Mouse (Mus musculus) heart, adult 11 months (tissue): ENCODE data around the gene Tmem86b.
"Not testable (repeated sequence)": the region's sequence is repeated elsewhere in the genome, so short reads cannot be mapped to it uniquely, and the experiment has no call there.

Source experiments
- DNase-seq: peaks from one replicate; pipeline ENCODE4 v3.0.0; 2022

Gene Tmem86b

DNA sequence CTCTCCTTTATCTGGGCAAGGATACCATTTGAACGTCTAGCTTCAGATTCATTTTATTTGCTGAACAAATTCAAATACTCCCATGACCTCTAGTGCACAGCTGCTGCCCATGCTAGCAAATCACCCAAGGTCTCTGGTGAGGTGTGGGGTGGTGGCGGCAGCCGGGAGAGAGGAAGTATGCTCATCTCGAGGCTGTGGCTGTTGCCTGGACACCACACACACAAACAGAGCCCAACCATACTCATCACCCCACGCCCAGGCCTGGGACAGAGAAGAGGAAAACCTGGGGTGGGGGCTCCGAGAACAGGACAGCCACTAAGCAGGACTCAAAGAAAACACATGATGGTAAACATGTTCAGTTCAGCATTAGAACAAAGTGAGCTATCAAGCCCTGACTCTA, 16.1 kb upstream of the Tmem86b start:
- DNase-seq: peak; percentile 96

DNA sequence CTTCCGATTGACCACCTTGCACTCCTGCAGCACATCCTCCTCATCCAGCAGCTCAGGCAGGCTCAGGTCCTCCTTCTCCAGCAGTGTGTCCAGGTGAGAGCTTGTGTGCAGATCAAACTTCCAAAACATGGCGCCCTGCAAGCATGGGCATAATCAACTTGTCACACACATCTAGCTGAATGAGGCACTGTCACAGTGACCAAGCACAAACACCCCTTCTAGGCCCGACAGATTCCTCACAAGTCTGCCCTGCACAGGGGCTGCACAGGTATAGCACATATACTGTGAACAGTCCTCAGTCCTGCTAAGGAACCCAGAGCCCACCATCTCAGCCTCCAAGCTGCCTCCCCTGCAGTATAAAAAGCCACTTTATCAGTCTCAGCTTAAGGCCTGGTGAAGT, 15.6 kb upstream of the Tmem86b start:
- DNase-seq: no peak

DNA sequence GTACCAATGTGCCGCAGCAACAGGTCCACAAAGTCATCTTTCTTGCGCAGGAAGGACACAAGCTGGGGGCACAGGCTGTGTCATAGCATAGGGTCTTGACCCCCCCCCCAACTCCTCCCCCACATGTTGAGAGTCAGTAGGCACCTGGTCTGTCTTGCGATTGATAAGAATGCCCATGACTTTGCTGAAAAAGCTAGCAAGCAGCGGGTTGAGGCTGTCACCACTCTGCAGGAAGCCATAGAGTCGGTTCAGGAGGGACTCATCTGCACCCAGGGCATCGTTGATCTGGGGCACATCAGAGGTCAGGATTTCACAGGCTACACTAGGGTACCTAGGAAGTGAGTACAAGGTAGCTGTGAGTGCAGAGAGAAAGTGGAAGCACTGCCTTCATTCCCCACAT, 12.0 kb upstream of the Tmem86b start:
- no peak for DNase-seq

DNA sequence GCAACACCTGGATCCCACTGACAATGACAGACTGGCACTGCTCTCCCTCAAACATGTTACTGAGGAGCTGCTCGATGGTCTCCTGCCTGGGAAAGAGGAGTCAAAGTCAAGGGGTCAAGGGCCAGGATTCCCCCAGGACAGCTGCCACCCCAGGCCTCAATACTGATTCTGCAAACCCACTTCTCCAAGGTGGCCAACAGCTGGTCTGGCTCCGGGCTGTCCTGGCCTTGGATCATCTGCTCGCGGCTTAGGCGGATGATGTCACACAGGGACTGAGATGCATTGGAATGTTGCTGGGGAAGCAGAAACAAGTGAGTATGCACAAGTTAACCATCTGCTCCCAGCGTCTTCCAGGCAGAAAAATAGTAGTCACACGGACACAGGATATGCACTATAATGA, 10.7 kb upstream of the Tmem86b start:
- DNase-seq: no peak

DNA sequence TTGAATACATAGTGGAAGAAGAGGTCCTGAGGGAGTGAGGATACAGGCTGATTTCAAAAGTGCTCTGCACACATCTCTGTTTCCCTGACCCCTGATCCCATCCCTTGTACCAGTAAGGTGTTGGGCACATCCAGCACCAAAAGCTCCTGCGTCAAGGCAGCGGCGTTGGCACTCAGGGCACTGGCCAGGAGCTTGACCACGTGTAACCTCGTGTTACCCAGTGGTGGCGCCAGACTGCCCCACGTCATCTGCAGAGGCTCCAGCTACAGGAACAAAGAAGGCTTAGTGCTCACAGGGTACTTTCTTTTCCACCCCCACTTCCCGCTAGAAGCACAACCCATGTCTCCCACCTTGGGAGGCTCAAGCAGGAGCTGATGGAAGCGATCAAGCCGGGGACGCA, 9.9 kb upstream of the Tmem86b start:
- no peak for DNase-seq

DNA sequence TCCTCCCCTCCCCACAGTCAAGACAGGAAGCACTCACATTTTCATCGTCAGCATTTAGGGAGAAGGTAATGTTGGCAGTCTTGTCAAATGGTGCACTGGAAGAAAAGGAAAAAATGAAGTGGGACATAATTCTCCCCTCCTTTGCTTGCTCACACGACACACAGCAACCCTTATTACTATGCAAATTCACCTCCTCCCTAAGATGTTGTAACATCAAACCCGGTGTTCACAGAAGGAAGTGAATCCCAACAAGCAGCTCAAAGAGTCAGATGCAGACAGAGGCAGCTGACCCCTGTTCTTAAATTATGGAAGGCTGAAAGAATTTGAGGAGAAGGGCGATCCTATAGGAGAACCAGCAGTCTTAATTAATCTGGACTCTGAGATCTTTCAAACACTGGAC, 5.0 kb upstream of the Tmem86b start:
- peak; percentile 53 for DNase-seq

DNA sequence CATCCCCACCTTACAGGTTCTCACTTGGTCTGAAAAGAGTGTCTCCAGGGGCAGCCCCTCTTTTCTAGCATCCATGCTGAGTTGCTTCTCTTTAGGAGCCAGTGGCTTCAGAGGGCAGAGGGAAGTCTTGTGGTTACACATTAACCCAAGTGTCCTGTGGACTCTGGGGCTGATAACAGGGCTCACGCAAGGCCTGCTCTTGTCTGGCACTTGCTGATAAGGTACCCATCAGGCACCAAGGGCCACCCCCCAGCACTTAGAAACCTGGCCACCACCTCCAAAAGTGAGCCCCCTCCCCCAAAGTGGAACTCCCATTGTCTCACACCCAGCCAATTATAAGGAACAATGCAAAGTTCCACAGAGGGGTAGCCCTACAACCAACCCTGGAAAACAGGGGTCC, 1.0 kb downstream of the Tmem86b start:
- no peak for DNase-seq

DNA sequence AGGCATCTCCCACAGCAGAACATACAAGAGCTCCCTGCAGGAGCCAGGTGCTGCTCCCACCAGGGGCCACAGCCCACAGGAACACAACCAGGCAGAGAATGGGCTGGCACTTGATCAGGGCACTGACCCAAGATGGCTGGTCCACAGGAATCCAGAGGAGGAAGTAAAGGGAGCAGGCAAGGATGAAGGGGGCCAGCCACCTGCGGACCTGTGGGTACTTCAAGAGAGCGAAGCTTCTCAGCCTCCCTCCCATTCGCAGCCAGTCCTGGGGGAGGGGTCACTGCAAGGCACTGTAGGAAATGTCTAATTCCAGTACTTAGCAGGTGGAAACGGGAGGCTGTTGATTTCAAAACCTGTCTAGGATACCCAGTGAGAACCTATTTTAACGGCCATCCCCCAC, 1.6 kb downstream of the Tmem86b start:
- DNase-seq: no peak

DNA sequence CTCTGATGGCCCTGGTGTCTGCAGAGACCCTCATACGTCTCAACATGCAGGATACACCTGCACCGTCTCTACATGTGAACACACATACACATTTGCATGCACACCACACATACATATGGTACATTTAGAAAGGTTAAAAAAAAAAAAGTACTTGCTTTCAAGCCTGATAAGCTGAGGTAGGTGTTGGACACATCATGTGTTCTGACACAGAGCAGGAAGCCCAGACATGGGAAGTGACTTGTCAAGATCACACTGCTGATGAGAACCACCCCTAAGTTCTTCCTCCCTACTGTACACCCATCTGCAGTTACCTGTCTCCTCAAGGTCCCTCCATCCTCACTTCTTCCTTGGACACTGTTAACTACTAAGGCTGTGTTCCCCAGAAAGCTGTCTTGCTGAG, 5.3 kb downstream of the Tmem86b start:
- no peak for DNase-seq

DNA sequence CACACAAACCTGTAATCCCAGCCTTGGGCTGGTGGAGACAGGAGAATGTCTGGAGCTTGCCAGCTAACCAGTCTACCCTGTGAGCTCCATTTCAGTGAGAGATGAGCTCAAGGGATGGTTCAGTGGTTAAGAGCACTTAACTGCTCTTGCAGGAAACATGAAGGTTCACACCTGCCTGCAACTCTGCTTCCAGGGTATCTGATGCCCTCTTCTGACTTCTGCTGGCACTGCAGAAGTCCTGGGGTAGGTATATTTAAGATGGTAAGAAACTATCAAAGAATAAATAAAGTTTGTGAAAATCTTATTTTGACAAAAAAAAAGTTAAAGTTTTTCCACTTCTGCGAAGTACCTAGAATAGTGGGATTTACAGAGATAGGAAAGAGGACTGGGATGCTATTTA, 6.9 kb downstream of the Tmem86b start:
- no peak for DNase-seq

DNA sequence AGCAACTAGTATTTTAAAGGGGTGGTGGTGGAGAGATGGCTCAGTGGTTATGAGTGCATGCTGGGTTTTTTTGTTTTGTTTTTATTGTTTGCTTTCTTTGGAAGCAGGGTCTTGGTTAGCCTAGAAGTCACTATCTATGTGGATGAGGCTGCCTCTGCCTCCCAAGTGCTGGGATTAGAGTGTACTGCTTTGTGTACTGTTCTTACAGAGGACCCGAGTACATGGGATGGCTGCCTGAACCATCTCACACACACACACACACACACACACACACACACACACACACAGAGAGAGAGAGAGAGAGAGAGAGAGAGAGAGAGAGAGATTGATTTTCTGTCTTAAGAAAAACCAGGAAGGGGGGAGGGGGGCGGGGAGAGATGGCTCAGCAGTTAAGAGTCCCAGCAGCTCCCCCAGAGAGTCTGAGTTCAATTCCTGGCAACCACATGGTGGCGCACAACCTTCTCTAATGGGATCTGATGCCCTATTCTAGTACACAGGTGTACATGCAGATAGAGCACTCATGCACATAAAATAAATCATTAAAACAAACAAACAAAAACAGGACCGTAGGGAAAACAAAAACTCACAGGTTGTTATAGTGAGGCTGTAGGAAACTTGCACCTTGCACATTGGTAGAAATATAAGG, 7.6 kb downstream of the Tmem86b start:
- DNase-seq: no peak

DNA sequence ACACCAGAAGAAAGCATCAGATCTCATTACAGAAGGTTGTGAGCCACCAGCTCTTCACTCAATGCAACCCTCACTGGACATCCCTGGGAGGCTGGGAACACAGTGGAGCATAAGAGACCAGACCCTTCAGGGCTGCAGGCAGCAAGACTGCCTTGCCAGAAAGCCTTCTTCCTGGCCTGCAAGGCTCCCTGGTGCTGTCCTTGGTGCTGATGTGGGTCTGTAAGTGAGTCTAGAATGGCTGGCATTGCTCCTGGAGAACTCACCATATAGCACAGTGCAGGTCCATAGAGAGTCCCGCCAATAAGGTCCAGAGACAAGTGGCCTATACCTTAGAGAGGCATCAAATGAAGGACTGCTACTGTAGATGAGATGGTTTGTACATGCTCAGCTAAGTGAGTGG, 11.2 kb downstream of the Tmem86b start:
- DNase-seq: no peak

DNA sequence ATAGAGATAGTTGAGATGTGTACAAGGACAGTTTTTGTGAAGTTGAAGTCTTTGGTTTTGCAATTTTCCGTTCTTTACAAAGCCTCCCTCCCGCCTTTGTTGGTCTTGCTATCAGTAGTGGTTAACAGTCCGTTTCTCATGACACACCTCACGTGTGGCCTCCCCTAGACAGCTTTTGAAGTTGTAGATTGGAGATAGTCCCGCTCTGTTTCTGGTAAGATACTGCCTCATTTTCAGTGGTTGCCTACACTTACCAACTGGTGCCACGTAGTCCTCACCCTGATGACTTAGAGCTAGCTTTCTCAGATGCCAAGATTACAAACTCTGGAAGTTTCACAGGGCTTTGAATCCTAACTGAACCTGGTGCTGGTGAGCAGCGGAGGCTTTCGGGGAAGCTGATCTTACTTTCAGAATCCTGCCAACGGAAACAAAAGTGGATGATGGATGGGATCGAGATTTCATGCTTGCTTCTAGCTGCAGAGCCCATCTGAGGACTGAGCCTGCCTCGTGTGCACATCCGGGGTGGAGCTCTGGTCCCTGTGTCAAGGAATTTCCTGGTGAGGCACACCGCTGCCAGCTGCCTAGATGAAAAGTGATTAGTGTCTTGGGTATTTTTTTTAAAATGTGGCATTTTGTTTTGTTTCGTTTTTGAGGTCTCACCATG, 17.4 kb downstream of the Tmem86b start:
- peak; percentile 63 for DNase-seq

DNA sequence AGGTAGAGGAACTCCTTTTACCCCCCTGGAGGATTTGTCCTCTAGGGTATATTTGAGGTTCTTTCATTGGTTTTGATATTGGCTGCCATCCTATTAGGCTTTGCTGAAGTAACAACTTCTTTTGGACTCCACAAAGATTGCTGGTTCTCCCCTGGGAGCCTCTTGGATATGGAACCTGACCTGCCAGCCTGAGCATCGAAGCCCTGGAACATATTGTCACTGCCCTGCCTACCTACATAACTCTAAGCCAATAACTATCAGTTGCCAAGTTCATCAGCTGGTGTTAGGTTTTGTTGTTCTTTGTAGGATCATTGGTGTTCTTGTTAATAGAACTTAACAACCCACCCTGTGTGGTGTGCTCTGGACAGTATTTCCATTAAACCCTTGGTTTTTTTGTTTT, 18.3 kb downstream of the Tmem86b start:
- DNase-seq: no peak

DNA sequence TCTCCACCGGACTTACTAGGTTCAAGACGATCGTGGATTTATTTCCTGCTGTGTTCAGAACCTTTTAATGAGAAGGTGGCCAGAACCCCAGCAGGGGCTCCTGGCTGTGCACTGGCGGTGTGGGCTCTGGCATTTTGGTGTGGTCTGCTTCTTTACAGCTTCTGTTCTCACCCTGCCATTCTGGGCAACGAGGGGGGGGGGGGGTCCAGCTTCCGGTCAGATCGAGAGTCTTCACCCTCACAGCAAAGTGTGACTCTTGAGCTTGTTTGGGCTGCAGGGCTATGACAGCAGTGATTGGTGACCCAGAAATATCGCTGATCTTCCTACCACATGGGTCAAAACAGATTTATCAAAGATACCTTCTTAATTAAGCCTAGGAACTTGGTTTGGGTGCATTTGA, 18.8 kb downstream of the Tmem86b start:
- peak; percentile 59 for DNase-seq

DNA sequence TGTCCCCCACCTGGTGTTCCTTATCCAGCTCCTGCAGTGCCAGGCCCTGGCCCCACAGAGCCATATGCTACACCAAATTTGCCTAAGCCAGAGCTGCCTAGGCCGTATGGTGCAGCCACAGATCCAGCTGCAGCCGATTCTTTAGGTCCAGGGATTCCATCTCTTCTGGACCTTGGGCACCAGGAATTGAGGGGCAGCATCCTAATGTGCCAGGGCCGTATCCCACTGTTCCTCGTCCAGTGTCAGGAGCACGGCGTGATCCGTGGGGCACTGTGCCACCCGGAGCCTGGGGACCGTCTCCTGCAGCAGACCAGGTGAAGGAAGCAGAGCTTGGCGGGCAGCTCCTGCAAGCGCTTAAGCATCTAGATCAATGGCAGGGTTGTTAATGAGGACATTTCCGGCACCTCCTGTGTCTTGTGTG, 19.3 kb downstream of the Tmem86b start:
- DNase-seq: peak; percentile 67

DNA sequence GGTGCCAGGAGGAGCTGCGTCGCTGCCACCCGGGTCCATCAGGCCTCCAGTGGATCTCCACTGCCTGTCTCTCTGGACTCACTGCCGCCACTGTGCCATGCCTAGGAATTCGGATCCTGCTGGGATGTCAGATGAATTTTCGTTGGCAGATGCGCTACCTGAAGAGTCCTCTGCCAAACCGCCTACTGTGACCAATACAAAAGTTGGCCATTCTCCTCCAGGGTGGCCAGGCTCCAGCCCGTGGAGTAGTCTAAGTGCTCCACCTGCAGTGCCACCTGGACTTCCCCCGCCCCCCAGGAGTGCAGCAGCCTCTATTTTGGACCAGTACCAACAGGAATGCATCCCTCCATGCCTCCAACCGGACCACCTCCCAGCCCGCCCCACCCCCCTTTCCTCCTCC, 19.7 kb downstream of the Tmem86b start:
- DNase-seq: peak; percentile 70

DNA sequence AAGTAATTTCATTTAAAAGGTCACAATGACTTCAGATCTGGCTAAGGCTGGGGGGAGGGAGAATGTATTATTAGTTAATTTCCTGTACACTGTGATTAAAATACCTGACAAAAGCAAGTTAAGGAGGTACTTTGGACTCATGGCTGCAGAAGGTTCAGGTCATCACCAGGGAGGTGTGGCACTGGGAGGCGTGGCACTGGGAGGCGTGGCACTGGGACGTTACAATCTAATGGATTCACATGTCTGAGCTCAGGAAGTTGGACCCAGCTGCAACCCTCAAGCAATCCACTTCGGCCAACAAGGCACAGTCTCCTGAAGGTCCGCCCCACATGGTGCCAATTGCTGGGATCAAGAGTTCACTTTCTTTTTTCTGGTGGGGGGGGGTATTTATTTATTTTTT, 23.2 kb downstream of the Tmem86b start:
- no peak for DNase-seq

DNA sequence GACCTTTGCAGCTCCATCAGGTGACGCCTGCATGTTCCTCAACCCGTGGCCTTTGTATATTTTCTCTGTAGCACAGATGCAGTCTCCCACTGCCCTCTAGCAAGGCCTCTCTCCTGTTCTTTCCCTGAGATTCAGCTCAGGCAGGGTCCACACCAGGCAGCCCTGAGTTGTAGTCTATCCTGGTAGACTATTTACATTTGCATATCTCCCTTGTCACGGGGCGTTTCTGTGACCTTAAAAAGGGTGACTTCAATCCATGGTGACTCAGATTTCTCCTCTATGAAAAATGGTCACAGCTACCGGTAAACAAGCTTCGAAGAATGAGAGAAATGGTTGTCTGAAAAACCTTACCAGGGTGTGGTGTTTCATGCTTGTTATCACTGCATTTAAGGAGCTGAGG, 27.3 kb downstream of the Tmem86b start, which contains the start of gene Ptprh:
Gene Ptprh (minus strand): TSS at position 169 of the 400 bp plus-strand sequence.
- DNase-seq: peak; percentile 68

DNA sequence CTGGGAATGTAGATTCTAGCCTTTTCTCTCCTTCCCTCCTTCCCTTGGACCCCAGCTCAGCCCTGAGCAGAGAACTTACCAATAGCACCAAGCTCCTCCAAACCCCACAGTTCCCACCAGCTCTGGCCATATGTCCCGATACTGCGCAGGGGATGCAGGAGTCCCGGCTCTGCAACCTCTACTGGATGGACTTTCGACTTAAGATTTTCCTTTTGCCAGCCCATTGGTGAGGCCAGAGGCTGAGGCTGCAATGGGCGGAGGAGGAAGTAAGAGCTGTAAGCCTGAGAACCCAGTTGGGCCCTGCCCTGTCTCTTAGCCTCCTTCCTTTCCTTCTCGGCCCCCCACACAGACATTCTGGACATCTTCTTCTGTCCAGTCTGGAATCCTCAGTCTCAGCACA, 28.3 kb downstream of the Tmem86b start:
- peak; percentile 74 for DNase-seq

DNA sequence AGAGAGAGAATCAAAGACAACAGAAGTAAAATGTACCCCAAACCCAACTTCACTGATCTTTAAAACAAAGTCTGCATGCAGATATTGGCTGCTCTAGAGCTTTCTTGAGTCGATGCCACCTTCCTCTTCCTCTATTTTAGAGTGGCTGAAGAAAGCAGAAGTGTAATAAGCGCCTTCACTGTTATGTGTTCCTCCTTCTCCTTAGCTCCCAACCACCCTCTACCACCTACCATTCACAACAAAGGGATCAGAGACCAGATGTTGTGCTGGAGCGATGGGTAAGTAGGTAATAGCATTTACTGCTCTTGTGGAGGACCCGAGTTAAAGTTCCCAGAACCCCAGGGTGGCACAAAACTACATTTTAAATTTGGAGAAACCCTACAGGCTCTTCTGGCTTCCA, 34.2 kb downstream of the Tmem86b start:
- DNase-seq: peak; percentile 79

DNA sequence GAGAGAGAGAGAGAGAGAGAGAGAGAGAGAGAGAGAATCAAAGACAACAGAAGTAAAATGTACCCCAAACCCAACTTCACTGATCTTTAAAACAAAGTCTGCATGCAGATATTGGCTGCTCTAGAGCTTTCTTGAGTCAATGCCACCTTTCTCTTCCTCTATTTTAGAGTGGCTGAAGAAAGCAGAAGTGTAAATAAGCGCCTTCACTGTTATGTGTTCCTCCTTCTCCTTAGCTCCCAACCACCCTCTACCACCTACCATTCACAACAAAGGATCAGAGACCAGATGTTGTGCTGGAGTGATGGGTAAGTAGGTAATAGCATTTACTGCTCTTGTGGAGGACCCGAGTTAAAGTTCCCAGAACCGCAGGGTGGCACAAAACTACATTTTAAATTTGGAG, 49.7 kb downstream of the Tmem86b start:
- not testable (repeated sequence) for DNase-seq
